Mouse (Mus musculus): ENCODE data around the gene Tppp3. TPM values are rescaled to one million over a fixed set of nuclear protein-coding genes. Genes with fewer than 3 reads are reported as not detected.

Gene Tppp3
- polyA plus RNA-seq, 1 experiment: 0.34 TPM

- Histone ChIP-seq H3K4me3 (replicated peaks) (no peak overlapping the region), H3K4me1 (ENCODE audit: control insufficient read depth) (no peaks in the 10 kb centered on the region), H3K27me3 (ENCODE audit: control insufficient read depth) (peaks cover 46% of the 10 kb centered on the region), H3K36me3 (ENCODE audit: control insufficient read depth) (no peaks in the 10 kb centered on the region), H3K9me3 (ENCODE audit: control insufficient read depth, low read length) (no peaks in the 10 kb centered on the region)
- no peak for TF ChIP-seq TAL1 (IDR thresholded peaks at IDR 0.05; ENCODE audit: low read length)
- TF ChIP-seq GATA1 (IDR thresholded peaks at IDR 0.05; ENCODE audit: low read length): no peak
Observed at GRCm38 (mm10) chr8:105433511-105433910, 37.8 kb downstream of the Tppp3 start.

- H3K4me3 ChIP-seq (replicated peaks): no peak overlapping the region
- no peaks in the 10 kb centered on the region for H3K9me3 ChIP-seq (ENCODE audit: control insufficient read depth, low read length)
- peaks cover 49% of the 10 kb centered on the region for H3K27me3 ChIP-seq (ENCODE audit: control insufficient read depth)
- no peak for TF ChIP-seq TAL1 (IDR thresholded peaks at IDR 0.05; ENCODE audit: low read length)
- no peak for TF ChIP-seq GATA1 (IDR thresholded peaks at IDR 0.05; ENCODE audit: low read length)
- no peaks in the 10 kb centered on the region for H3K36me3 ChIP-seq (ENCODE audit: control insufficient read depth)
- H3K4me1 ChIP-seq (ENCODE audit: control insufficient read depth): no peaks in the 10 kb centered on the region
Observed at GRCm38 (mm10) chr8:105433021-105433420, 38.3 kb downstream of the Tppp3 start.

GRCm38 (mm10) chr8:105431743-105432515, 39.4 kb downstream of the Tppp3 start:
- TF ChIP-seq TAL1 (IDR thresholded peaks at IDR 0.05; ENCODE audit: low read length) (no peak), GATA1 (IDR thresholded peaks at IDR 0.05; ENCODE audit: low read length) (no peak)
- Histone ChIP-seq H3K9me3 (ENCODE audit: control insufficient read depth, low read length) (no peaks in the 10 kb centered on the region), H3K4me1 (ENCODE audit: control insufficient read depth) (no peaks in the 10 kb centered on the region), H3K4me3 (replicated peaks) (no peak overlapping the region), H3K27me3 (ENCODE audit: control insufficient read depth) (peaks cover 48% of the 10 kb centered on the region), H3K36me3 (ENCODE audit: control insufficient read depth) (no peaks in the 10 kb centered on the region)

- no peak for TF ChIP-seq TAL1 (IDR thresholded peaks at IDR 0.05; ENCODE audit: low read length)
- TF ChIP-seq GATA1 (IDR thresholded peaks at IDR 0.05; ENCODE audit: low read length): no peak
- Histone ChIP-seq H3K4me1 (ENCODE audit: control insufficient read depth) (no peaks in the 10 kb centered on the region), H3K4me3 (replicated peaks) (no peak overlapping the region), H3K9me3 (ENCODE audit: control insufficient read depth, low read length) (no peaks in the 10 kb centered on the region), H3K36me3 (ENCODE audit: control insufficient read depth) (no peaks in the 10 kb centered on the region), H3K27me3 (ENCODE audit: control insufficient read depth) (peaks cover 37% of the 10 kb centered on the region)
Observed at GRCm38 (mm10) chr8:105426878-105427277, 44.4 kb downstream of the Tppp3 start.

GRCm38 (mm10) chr8:105422006-105422405, 49.3 kb downstream of the Tppp3 start:
- TF ChIP-seq GATA1 (IDR thresholded peaks at IDR 0.05; ENCODE audit: low read length): no peak
- peaks cover 25% of the 10 kb centered on the region for H3K27me3 ChIP-seq (ENCODE audit: control insufficient read depth)
- H3K4me1 ChIP-seq (ENCODE audit: control insufficient read depth): no peaks in the 10 kb centered on the region
- H3K4me3 ChIP-seq (replicated peaks): no peak overlapping the region
- H3K9me3 ChIP-seq (ENCODE audit: control insufficient read depth, low read length): no peaks in the 10 kb centered on the region
- no peaks in the 10 kb centered on the region for H3K36me3 ChIP-seq (ENCODE audit: control insufficient read depth)

- H3K9me3 ChIP-seq (ENCODE audit: control insufficient read depth, low read length): no peaks in the 10 kb centered on the region
- H3K4me3 ChIP-seq (replicated peaks): no peak overlapping the region
- no peaks in the 10 kb centered on the region for H3K36me3 ChIP-seq (ENCODE audit: control insufficient read depth)
- TF ChIP-seq GATA1 (IDR thresholded peaks at IDR 0.05; ENCODE audit: low read length) (no peak), TAL1 (IDR thresholded peaks at IDR 0.05; ENCODE audit: low read length) (no peak)
- no peaks in the 10 kb centered on the region for H3K4me1 ChIP-seq (ENCODE audit: control insufficient read depth)
- peaks cover 30% of the 10 kb centered on the region for H3K27me3 ChIP-seq (ENCODE audit: control insufficient read depth)
Observed at GRCm38 (mm10) chr8:105419800-105420199, 51.5 kb downstream of the Tppp3 start.

- Histone ChIP-seq H3K36me3 (ENCODE audit: control insufficient read depth) (no peaks in the 10 kb centered on the region), H3K27me3 (ENCODE audit: control insufficient read depth) (peaks cover 38% of the 10 kb centered on the region), H3K9me3 (ENCODE audit: control insufficient read depth, low read length) (no peaks in the 10 kb centered on the region), H3K4me1 (ENCODE audit: control insufficient read depth) (no peaks in the 10 kb centered on the region), H3K4me3 (replicated peaks) (no peak overlapping the region)
- TF ChIP-seq GATA1 (IDR thresholded peaks at IDR 0.05; ENCODE audit: low read length) (no peak), TAL1 (IDR thresholded peaks at IDR 0.05; ENCODE audit: low read length) (no peak)
Observed at GRCm38 (mm10) chr8:105418992-105419391, 52.3 kb downstream of the Tppp3 start.

Other genes with a start within 250 kb of the Tppp3 start
- gene D230025D16Rik, start 246.4 kb downstream of the Tppp3 start, polyA plus RNA-seq (2012): 0.63 and 1.3 TPM in 2 replicates
- 0.74 and 1.0 TPM in 2 replicates for gene B3gnt9, start 216.4 kb downstream of the Tppp3 start, polyA plus RNA-seq (2012)
- 1.7 and 2.0 TPM in 2 replicates for gene Tradd, start 206.9 kb downstream of the Tppp3 start, polyA plus RNA-seq (2012)
- gene Fbxl8, start 206.9 kb downstream of the Tppp3 start, polyA plus RNA-seq (2012): 0.10 and 0.27 TPM in 2 replicates
- gene Hsf4, start 201.7 kb downstream of the Tppp3 start, polyA plus RNA-seq (2012): not detected in 2 replicates
- not detected in 2 replicates for gene Nol3, start 195.4 kb downstream of the Tppp3 start, polyA plus RNA-seq (2012)
- gene 4931428F04Rik, start 181.7 kb downstream of the Tppp3 start, polyA plus RNA-seq (2012): 0.01 and 0.09 TPM in 2 replicates
- 1.6 and 1.7 TPM in 2 replicates for gene Exoc3l, start 175.4 kb downstream of the Tppp3 start, polyA plus RNA-seq (2012)
- 30.0 and 45.9 TPM in 2 replicates for gene E2f4, start 173.9 kb downstream of the Tppp3 start, polyA plus RNA-seq (2012)
- 0.97 and 1.1 TPM in 2 replicates for gene Elmo3, start 165.9 kb downstream of the Tppp3 start, polyA plus RNA-seq (2012)
- gene Lrrc29, start 145.2 kb downstream of the Tppp3 start, polyA plus RNA-seq (2012): 2.5 and 3.1 TPM in 2 replicates
- 3.4 and 3.5 TPM in 2 replicates for gene Tmem208, start 145.2 kb downstream of the Tppp3 start, polyA plus RNA-seq (2012)
- gene Fhod1, start 123.6 kb downstream of the Tppp3 start, polyA plus RNA-seq (2012): 0.19 and 0.21 TPM in 2 replicates
- gene Slc9a5, start 122.7 kb downstream of the Tppp3 start, polyA plus RNA-seq (2012): 0.02 TPM in 1 of 2 replicates, not detected in the other
- gene Plekhg4, start 98.3 kb downstream of the Tppp3 start, polyA plus RNA-seq (2012): not detected in 2 replicates
- gene Kctd19, start 58.0 kb downstream of the Tppp3 start, polyA plus RNA-seq (2012): not detected in 2 replicates
- 0.03 and 0.05 TPM in 2 replicates for gene Lrrc36, start 58.0 kb downstream of the Tppp3 start, polyA plus RNA-seq (2012)
- 0.14 and 0.23 TPM in 2 replicates for gene Zdhhc1, start 25.4 kb upstream of the Tppp3 start, polyA plus RNA-seq (2012)
- gene Hsd11b2, start 47.2 kb upstream of the Tppp3 start, polyA plus RNA-seq (2012): not detected in 2 replicates
- gene Atp6v0d1, start 94.5 kb upstream of the Tppp3 start, polyA plus RNA-seq (2012): 7.7 and 7.8 TPM in 2 replicates
- gene Ripor1, start 133.7 kb upstream of the Tppp3 start, polyA plus RNA-seq (2012): 0.23 and 0.27 TPM in 2 replicates
- gene Ctcf, start 165.0 kb upstream of the Tppp3 start, polyA plus RNA-seq (2012): 24.5 and 26.6 TPM in 2 replicates
- not detected in 2 replicates for gene Agrp, start 165.9 kb upstream of the Tppp3 start, polyA plus RNA-seq (2012)
- gene Carmil2, start 214.7 kb upstream of the Tppp3 start, polyA plus RNA-seq (2012): 3.4 and 4.2 TPM in 2 replicates
- 3.8 and 4.5 TPM in 2 replicates for gene Acd, start 229.6 kb upstream of the Tppp3 start, polyA plus RNA-seq (2012)
- 0.73 and 0.78 TPM in 2 replicates for gene Pard6a, start 229.6 kb upstream of the Tppp3 start, polyA plus RNA-seq (2012)
- not detected in 2 replicates for gene 4933405L10Rik, start 236.1 kb upstream of the Tppp3 start, polyA plus RNA-seq (2012)
- 2.4 TPM in 2 replicates for gene Enkd1, start 236.7 kb upstream of the Tppp3 start, polyA plus RNA-seq (2012)